Mouse (Mus musculus): Measurements from ENCODE around the gene Hnrnpa3.

DNA sequence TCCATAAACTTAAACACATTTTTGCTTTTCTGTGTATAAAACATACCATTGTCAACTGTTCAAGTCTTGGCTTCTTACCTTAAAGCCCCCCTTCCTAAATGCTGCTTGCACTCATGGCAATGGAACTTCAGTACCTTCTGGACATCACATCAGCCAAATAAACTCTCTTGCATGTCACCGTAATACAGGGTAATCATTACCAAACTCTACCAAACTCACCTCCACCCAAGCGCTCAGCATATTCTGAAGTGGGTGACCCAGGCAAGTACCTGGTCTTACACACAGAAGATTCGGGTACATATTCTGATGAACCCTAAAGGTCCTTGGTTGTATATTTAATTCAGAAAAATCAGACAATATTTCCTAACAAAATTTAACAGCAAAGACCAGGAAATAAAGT lies 41.5 kb downstream of the Hnrnpa3 start:
- TF ChIP-seq CTCF (IDR thresholded peaks at IDR 0.05; ENCODE audit: borderline replicate concordance, control insufficient read depth, extremely low read depth, insufficient read depth, low read length, poor library complexity) (no peak), POLR2A (IDR thresholded peaks at IDR 0.05; ENCODE audit: control insufficient read depth, extremely low read depth, insufficient read depth, low read length, poor library complexity) (no peak)
